Mouse (Mus musculus): ENCODE results near the gene Nelfa.
"Not testable (repeated sequence)": the region's sequence is repeated elsewhere in the genome, so short reads cannot be mapped to it uniquely, and the experiment has no call there.

The Nelfa gene

DNA sequence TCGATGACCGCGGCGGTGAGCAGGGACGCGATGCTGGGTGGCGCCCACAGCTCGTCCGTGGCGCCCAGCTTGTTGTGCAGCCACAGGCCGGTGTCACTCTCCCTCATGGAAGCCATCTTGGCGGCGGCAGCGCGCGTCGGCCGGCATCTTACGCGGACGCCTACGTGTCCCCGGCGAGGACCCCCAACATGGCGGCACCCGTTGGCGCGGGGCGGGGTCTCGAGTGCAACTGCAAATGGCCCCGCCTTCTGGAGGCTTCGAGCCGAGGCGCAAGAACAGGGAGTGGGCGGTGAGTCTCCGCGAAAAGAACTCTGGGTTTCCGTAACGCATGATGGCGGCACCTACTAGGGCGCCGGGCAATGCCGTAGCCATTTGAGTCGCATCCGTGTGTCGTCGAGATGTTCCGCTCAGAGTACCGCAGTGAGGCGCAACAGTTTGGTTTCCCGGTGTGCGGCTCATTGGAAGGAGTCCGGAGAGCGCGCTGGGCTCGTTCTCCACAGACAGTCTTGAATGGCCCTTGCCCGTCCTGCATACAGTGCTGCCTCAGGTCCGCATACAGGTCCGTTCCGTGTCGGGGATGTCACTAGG is at the start of gene Nelfa:
Gene Nelfa (minus strand): TSS at position 294 of the 588 bp plus-strand sequence.
- peak; percentile 95 for DNase-seq (ENCODE audit: low read depth, low spot score)

DNA sequence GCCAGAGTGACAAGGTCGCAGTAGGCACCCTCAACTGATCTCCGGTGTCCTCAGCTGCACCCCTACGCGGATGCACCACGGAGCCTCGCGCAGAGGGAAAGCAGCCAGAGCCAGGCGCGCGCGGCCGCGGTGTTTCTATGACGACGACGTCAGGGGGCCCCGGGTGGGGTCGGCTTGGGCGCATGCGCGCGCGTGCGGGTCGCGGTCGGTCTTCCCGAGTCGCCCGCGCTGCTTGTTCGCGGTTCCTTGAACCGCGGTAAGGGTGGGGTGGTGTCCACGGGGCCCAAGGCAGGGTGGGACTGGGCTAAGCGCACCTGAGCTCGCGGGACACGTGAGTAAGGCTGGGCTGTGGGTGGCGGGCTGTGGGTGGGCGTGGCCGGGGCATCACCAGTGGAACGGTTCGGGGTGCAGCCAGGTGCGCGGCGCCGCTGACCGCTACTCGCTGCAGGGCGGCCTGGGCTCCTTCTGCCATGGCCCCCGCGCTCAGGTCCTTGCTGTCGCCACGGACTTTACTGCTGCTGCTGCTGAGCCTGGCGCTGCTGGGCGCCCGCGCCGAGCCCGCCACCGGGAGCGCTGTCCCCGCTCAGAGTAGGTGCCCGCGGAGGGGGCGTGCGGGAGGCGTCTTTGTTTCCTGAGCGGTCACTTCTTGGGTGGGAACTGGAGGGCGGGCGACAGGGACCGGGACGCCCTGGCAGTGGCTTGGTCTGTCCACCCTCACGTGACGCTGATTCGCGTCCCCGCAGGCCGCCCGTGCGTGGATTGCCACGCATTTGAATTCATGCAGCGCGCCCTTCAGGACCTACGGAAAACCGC is 47.3 kb upstream of the Nelfa start, which contains the start of gene Gm1673:
Gene Gm1673 (plus strand): TSS at position 125 of the 813 bp plus-strand sequence.
- peak; percentile 75 for DNase-seq (ENCODE audit: low read depth, low spot score)

DNA sequence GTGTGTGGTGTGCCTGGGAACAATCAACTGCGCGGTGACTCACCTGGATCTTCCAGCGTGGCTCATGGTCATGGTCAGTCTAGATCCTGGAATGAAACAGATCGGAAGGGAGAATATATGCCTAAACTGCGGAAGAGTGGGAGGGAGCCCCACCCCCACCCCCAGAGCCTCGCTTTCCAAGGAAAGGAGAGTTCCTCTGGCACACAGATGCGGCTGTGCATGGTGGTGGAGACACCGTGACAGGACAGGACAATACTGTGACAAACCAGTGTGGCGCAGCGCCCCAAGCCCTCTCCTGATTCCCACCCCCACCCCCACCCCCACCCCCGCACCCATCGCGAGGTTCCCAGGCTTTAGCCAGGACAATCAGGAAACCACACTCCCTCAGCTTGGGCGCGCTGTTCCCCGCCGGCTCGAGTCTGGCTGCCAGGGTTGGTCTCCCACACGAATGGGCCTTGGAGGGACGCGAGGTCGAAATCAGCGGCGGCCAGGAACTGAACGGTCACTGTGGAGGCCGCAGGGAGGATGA is 46.6 kb upstream of the Nelfa start:
- no peak for DNase-seq (ENCODE audit: low read depth, low spot score)

DNA sequence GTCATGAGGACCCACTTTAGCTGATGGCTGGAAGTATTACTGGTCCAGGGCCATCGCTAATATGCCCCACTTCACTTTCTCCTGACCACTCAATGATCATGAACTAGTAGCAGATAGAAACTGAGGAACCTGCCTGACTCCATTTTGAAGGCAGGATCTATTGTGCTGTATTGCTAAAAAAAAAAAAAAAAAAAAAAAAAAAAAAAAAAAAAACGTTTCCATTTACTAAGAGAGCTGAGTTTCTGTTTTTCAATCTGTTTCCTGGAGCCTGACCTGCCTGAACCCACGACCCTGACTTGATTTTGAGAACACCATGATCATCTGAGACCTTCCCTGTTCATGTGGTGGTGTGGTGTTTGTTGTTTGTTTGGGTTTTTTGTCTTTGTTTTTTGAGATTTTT is 40.1 kb upstream of the Nelfa start:
- no peak for DNase-seq (ENCODE audit: low read depth, low spot score)

DNA sequence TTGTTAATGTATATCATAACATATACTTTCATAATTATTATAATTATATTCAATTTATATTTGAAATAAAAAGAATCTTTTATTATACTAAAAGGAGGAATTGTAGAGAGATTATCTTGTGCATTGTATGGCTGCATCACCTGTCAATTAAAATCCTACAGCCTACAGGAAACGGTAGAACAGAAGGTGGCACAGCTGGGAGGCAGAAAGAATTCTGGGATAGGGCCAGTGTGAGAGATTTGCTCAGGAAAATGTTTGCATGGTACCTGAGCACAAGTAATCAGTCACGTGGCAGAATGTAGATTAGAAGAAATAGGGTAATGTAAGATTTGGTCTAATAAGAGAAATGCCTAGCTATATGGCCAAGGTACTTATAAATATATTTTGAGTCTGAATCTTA is 38.5 kb upstream of the Nelfa start:
- no peak for DNase-seq (ENCODE audit: low read depth, low spot score)

DNA sequence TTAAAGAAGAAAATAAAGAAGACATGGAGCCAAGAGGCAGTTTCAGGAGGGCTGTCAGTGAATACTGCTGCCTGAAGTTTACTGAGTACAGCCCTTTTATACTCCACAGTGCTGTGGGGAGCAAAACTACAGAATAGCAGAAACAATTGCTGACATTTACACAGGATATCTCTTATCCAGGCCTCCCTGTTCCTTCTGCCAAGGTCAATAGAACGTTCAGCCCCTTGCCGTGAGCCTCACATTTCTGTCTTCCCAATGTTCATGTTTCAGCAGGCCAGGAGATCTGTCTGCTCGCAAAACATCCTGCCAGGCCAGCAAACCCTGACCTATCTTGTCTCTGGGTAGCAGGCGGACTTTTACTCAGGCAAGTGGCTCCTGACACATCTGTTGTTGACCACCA is 23.2 kb upstream of the Nelfa start:
- no peak for DNase-seq (ENCODE audit: low read depth, low spot score)

DNA sequence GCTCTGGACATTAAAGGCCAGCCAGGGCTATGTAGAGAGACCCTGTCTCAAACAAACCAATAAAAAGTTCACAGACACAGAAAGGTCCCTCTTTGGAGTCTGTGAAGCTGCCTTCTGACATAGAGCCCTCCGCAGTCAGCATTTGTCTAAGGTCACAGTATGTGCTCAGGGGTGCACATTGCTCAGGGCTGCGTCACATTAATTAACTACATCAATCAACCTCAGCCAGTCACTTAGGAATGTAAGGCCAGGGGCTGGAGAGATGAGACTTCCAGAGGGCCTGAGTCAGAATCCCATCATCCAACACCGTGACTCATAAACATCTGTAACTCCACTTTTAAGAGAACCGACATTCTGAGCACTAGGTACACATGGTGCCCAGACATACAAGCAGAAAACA is 19.7 kb upstream of the Nelfa start:
- no peak for DNase-seq (ENCODE audit: low read depth, low spot score)

DNA sequence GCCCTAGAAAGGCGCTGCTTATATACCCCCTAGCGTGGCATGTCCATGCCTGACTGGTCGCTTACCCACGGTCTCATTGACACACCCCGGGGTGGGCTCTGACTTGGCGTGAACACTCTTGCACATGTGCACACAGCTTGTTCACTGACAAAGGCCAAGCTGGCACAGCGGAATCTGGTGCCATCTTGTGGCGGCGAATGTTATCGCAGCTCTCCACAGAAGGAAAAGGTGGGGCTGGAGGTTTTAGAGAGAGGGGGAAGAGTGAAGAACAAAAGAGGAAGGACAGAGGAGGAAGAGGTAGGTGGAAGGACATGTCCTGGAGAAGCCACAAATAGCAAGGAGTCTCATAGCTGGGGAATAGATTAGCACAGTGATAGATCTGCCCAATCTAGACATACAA is 18.1 kb upstream of the Nelfa start:
- DNase-seq (ENCODE audit: low read depth, low spot score) = no peak

DNA sequence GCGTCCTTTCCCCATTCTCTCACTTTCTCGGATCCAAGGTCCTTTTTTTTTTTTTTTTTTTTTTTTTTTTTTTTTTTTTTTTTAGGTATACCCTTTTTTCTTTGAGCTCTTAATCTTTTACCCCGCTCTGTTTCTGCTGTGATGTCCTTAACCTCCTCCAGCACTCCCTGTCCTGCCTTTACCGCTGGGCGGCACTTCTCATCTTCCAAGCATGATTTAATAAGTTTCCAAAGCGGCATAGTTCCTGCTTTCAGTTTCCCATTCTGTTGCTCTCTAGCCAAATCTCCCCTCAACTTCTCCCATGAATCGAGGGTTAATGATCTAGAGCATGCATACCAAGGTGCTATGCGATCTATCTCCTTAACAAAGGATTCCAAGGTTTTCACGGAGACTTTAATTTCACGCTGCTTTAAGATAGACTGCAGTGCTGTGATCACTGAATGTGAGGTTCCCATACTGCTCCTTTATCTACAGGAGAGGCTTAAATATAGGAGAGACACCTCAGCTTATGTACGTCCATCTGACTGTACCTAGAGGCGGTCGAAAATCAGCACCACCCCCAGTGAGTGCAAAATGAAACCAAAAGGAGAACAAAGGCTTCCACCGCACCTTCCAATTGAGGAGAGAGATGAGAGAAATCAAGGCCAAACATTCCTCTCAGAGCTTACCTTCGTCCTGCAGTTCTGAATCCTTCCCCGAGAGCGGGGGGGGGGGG is 17.4 kb upstream of the Nelfa start:
- no peak for DNase-seq (ENCODE audit: low read depth, low spot score)

DNA sequence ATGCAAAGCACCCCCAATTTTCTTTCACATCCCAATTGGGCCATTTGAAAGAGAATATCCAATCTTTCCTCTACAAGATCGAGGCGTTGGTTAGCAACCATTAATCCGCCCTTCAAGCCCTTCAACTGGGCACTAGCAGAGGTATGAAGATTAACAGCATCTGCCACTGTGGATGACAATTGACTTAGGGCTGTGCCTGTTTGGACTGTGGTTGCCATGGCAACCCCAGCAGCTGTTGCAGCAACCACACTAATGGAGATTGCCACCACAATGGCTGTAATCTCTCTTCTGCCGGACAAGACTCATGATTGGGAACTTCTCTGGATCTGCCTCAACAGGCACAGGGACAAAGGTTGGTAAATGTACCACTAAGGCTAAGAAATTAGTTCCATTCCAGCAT is 12.1 kb upstream of the Nelfa start:
- DNase-seq (ENCODE audit: low read depth, low spot score) = peak; percentile 30

DNA sequence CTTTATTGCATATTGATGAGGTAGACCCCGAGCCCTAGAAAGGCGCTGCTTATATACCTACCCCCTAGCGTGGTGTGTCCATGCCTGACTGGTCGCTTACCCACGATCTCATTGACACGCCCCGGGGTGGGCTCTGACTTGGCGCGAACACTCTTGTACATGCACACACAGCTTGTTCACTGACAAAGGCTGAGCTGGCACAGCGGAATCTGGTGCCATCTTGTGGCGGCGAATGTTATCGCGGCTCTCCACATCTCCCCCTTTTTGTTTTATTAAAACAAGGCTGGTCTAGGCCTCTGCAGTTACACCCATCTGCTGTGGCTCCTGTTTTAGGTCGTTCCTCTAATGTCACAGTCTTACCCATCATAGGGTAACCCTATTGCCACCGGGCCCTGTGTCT is 10.8 kb upstream of the Nelfa start:
- DNase-seq (ENCODE audit: low read depth, low spot score) = not testable (repeated sequence)

DNA sequence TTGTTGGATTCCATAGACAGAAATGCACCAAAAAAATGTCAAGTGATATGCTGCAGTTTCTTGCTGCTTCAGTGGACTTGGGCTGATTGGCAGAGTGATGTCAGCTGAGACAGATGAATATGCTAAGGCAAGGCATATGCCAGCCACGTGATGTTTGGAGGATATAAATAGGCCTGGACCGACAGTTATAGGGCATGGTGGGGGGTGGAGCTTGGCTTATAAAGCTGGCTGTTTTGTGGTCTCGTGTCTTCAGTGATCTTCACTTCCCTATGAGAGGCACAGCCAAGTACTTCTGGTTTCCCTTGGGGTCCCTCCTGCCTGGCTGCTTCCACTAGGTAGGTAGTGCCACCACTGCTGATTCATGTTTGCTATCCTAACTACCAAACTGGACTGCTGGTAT is 2.2 kb upstream of the Nelfa start:
- no peak for DNase-seq (ENCODE audit: low read depth, low spot score)

DNA sequence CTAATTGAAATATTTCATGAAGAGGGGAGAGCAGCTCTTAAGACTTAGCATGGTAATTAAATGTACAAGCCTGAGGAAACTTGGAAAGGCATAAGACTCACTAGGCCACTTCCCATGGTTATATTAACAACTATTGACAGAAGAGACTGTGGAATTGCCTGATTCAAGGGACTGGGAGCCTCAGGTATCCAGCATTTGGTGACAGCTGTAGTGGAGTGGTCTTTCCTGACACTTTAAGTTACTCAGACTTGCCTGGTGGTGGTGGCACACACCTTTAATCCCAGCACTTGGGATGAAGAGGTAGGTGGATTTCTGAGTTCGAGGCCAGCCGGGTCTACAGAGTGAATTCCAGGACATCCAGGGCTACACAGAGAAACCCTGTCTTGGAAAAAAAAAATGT is 1.0 kb upstream of the Nelfa start:
- no peak for DNase-seq (ENCODE audit: low read depth, low spot score)

DNA sequence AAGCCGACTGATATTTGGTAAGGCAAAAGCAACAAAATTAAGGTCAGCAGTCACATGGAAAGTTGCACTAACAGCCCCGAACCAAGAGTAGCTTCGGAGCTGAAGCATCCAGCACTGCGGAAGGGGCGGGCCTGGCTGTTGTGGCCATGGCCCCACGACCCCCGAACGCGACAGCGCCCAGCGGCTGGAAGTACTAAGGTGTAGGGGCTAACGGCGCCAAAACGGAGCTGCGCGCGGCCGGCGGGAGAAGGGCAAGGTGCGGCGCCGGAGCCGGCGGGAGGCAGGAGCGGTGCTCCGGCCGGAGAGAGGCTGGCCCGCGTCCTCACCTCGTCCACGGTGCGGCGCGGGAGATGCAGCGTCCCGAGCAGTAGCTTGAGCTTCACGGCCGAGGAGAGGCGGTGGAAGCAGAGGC is 507 bp downstream of the Nelfa start:
- peak; percentile 38 for DNase-seq (ENCODE audit: low read depth, low spot score)

DNA sequence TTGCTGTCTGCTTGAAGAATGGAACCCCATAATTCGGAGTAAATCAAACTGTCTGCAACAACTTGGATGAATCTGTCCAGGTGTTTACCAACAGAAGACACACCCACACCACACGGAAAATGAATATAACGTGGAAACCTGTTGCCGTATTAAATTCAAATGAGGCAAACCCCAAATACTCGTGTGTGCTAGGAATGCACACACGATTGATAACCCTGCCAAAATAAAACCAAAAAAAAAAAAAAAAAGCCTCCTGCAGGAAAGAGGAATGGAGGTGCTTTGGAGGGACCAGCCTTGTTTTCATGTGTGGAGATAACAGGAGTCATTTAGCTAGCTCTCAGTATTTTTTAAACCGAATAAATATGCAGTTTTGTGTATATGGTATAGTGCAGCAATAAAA is 1.3 kb downstream of the Nelfa start:
- DNase-seq (ENCODE audit: low read depth, low spot score) = no peak

DNA sequence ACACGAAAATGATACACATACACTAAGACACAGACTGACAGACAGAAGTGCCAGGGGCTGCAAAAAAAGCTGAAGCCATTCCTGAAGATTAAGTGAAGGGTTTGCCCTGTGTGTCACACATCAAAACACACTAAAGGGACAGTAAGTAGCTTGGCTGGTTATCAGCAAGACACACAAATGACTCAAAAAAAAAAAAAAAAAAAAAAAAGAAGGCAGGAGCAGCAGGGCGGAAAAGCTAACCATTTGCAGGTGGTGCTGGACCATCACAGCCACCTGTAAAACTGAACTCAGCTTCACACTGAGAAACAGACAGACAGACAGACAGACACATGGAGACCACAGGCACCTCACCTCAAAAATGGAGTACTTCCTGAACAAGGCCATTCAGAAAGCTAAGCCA is 2.1 kb downstream of the Nelfa start:
- no peak for DNase-seq (ENCODE audit: low read depth, low spot score)

DNA sequence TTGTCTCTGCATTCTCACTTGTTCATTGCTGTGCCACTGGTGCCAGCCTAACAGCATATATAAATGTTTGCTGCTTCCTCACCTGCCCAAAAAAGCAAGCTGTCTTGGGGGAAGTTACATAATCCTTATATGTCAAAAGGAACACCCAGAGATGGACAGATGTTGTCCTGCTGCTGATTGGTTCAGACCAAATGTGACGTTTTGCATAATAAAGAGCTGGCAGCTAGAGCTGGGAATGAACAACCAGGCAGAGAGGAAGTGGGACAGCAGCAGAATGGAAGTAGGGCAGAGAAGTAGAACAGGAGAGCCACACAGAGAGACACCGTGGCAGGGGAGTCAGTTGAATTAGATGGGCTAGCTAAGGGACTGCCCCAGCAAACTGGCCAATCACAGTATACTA is 3.8 kb downstream of the Nelfa start:
- no peak for DNase-seq (ENCODE audit: low read depth, low spot score)

DNA sequence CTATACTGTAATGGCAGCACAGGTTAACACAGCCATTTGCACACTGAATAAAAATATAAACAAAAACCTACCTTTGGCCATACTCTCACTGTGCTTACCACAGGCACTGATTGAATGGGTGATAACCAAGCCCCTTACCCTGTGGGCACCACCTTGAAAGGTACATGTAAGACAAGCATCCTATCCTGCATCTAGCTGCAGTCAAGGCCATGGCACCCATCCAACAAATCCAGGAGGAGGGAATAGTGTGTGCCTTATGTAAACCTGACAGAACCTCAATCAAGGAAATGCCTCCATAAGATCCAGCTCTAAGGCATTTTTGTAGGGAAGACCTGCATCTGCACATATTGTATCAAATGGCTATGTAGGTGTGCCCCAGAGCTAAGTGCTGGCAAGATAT is 10.0 kb downstream of the Nelfa start:
- DNase-seq (ENCODE audit: low read depth, low spot score) = no peak

DNA sequence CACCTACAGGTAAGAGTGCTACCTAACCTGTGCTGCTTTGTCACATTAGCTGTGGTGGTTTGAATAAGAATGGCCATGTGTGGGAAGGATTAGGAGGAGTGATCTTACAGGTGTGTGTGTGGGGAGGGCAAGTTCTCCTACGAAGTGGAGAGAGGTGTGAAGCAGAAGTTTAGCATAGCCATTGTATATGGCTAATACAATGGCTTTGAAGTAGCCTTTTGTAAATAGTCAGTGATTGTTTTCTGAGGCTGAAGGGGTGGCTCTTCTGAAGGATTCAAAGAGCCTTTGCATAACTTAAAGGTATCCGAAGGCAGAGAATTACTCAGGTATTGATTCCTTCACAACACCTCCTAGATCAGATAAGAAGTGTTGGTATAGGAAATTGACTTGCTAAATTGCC is 13.6 kb downstream of the Nelfa start:
- DNase-seq (ENCODE audit: low read depth, low spot score) = no peak

DNA sequence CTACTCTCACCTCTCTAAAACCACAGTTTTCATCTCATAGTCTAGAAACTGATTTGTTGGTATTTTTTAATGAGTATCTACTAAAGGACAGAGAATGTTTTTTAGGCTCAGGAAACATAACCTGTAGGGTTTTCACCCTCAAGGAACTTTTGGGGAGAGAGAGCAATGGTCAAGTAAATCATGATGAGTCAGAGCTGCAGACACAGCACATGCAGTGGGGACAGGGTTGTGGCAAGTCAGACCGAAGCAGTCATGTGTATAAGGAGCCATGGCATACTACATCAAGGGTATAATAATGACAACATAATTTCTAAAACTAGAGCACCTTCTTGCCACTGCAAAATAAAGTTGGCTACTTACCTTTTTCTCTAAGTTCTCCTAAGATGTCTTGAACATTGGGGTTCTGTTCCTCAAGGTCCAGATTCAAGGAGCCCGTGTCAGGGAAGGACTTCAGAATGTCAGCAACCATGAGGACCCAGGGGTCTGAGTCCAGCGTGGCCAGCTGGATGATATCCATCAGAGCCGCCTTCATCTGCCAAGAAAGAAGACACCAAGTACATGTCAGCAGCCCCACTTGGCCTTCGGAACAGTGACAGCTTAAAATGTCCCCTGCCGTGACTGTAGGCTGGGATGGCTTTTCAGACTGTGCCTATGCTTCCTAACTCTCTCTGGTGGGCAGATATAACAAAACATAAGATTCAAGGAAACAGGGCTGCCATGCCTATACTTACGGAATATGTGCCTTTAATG is 14.6 kb downstream of the Nelfa start:
- DNase-seq (ENCODE audit: low read depth, low spot score) = no peak

DNA sequence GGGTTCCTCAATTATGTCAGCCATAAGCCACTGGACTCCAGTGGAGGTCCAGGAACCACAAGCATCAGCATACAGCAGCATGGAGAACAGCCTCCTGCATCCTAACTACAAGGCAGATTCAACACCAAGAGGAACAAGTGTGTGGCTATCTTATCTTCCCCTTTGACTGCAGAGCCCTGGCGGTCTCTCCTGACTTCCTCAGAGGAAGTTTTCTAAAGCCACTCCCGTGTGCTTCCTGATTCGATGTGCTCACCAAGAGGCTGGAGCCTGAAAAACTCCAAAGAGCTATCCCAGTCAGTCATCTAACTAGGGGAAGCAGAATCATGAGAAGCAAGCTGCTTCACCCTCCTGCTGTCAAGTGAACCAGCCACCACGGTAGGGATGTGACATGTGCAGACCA is 15.3 kb downstream of the Nelfa start:
- no peak for DNase-seq (ENCODE audit: low read depth, low spot score)

DNA sequence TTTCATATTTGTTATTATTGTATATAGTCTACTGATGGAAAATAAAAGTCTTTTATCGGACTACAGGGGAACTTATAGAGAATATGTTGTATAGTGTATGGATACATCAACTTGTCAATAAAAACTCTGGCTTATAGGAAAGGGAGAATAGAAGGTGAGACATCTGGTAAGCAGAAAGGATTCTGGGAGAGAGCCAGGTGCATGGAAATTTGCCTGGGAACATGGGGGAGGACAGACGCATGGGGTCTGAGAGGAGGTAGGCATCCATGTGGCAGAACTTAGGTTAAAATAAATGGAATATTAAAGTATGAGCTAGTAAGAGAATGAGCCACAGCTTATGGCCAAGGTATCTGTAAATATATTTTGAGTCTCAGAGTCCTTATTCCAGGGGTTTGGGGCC is 16.2 kb downstream of the Nelfa start:
- no peak for DNase-seq (ENCODE audit: low read depth, low spot score)
